Mouse (Mus musculus) heart, embryonic 15.5 days (tissue): ENCODE measurements around the gene Grip1. TPM values are rescaled to one million over a fixed set of nuclear protein-coding genes. Genes with fewer than 3 reads are reported as not detected.

ENCODE experiments used
- ATAC-seq: fragments of 200-750 bp; cut with Nextera tagmentation; replicated peaks from 2 replicates; pipeline ENCODE4 v1.8.0; 2017; ENCODE audit warnings: low read depth, moderate TSS enrichment; ENCODE audit not compliant: insufficient number of reproducible peaks, insufficient read depth, low FRiP score
- H3K27ac ChIP-seq: fragments of 300-500 bp; sonication (generic); 2 replicates; pipeline ENCODE4 v1.5.1; 2015; ENCODE audit warnings: mild to moderate bottlenecking, inconsistent platforms
- H3K27me3 ChIP-seq: fragments of 300-500 bp; sonication (generic); 2 replicates; pipeline ENCODE4 v1.6.1; 2015; ENCODE audit warnings: inconsistent platforms
- H3K36me3 ChIP-seq: fragments of 300-500 bp; sonication (generic); 2 replicates; pipeline ENCODE4 v1.6.1; 2015; ENCODE audit warnings: mild to moderate bottlenecking, inconsistent platforms
- H3K4me1 ChIP-seq: fragments of 300-500 bp; sonication (generic); replicated peaks from 2 replicates; pipeline ENCODE4 v1.6.1; 2015; ENCODE audit warnings: inconsistent platforms
- H3K4me2 ChIP-seq: fragments of 300-500 bp; sonication (generic); 2 replicates; pipeline ENCODE4 v1.6.1; 2015; ENCODE audit warnings: inconsistent platforms, mild to moderate bottlenecking, moderate library complexity
- H3K4me3 ChIP-seq: fragments of 300-500 bp; sonication (generic); 2 replicates; pipeline ENCODE4 v1.5.1; 2015; ENCODE audit warnings: mild to moderate bottlenecking, inconsistent platforms
- H3K9ac ChIP-seq: fragments of 300-500 bp; sonication (generic); 2 replicates; pipeline ENCODE4 v1.6.1; 2015; ENCODE audit warnings: mild to moderate bottlenecking, inconsistent platforms
- H3K9me3 ChIP-seq: fragments of 300-500 bp; sonication (generic); replicated peaks from 2 replicates; pipeline ENCODE4 v1.6.1; 2016; ENCODE audit warnings: inconsistent platforms
- WGBS: fragments of 180-500 bp; shearing (Covaris S2); methylation state at CpG from one replicate; pipeline ENCODE4 v1.1.7; 2015; ENCODE audit warnings: mixed read lengths; 5-methylcytosine and 5-hydroxymethylcytosine counted together
- polyA plus RNA-seq: library from polyadenylated mRNA; unstranded; fragments of >200 nt; fragmentation: Nextera tagmentation; extraction: Ambion mirVana; gene quantifications from 2 replicates; pipeline ENCODE4 v1.2.1, GENCODE M21; 2015

Gene Grip1
- polyA plus RNA-seq, 1 experiment from 2014 or later, result 1.5 TPM

GRCm38 (mm10) chr10:119902754-119903153 lies 449.1 kb downstream of the Grip1 start:
- ATAC-seq, result no peak
- no peak overlapping the region for H3K4me3 ChIP-seq
- H3K4me1 ChIP-seq, result no peaks in the 10 kb centered on the region; the same call in 1 of the 2 replicates
- H3K27ac ChIP-seq, result no peak overlapping the region
- H3K27me3 ChIP-seq, result no peaks in the 10 kb centered on the region
- no peaks in the 10 kb centered on the region for H3K9me3 ChIP-seq
- H3K4me2 ChIP-seq, result no peak overlapping the region
- no peak overlapping the region for H3K9ac ChIP-seq
- WGBS, result 49% methylated on average over 4 of the region's 4 CpGs
- H3K36me3 ChIP-seq, result no peaks in the 10 kb centered on the region

- H3K9me3 ChIP-seq, result no peaks in the 10 kb centered on the region
- no peak overlapping the region for H3K4me3 ChIP-seq
- WGBS, result 30% methylated on average over 7 of the region's 7 CpGs
- no peak overlapping the region for H3K9ac ChIP-seq
- no peaks in the 10 kb centered on the region for H3K27me3 ChIP-seq
- no peaks in the 10 kb centered on the region for H3K36me3 ChIP-seq
- 0 out of 2 replicates have a peak, but pooled peaks have one; percentile 58 for ATAC-seq
- H3K27ac ChIP-seq, result no peak overlapping the region
- no peak overlapping the region for H3K4me2 ChIP-seq
- no peaks in the 10 kb centered on the region; the same call in 1 of the 2 replicates for H3K4me1 ChIP-seq
These were observed 453.2 kb downstream of the Grip1 start for GRCm38 (mm10) chr10:119906869-119907268.

GRCm38 (mm10) chr10:119917995-119918394 lies 464.4 kb downstream of the Grip1 start:
- Histone ChIP-seq H3K9ac (no peak overlapping the region), H3K27me3 (no peaks in the 10 kb centered on the region), H3K4me2 (no peak overlapping the region), H3K4me3 (no peak overlapping the region), H3K4me1 (no peaks in the 10 kb centered on the region), H3K36me3 (no peaks in the 10 kb centered on the region), H3K9me3 (no peaks in the 10 kb centered on the region), H3K27ac (no peak overlapping the region)
- ATAC-seq, result no peak
- 81% methylated on average over 9 of the region's 9 CpGs for WGBS

- Histone ChIP-seq H3K27me3 (no peaks in the 10 kb centered on the region), H3K9ac (no peak overlapping the region), H3K36me3 (no peaks in the 10 kb centered on the region), H3K4me1 (no peaks in the 10 kb centered on the region), H3K4me2 (no peak overlapping the region), H3K9me3 (no peaks in the 10 kb centered on the region), H3K27ac (no peak overlapping the region), H3K4me3 (no peak overlapping the region)
- no peak for ATAC-seq
- 82% methylated on average over 5 of the region's 5 CpGs for WGBS
These were observed 474.3 kb downstream of the Grip1 start for GRCm38 (mm10) chr10:119927963-119928362.

- 84% methylated on average over 2 of the region's 2 CpGs for WGBS
- no peaks in the 10 kb centered on the region for H3K27me3 ChIP-seq
- ATAC-seq, result no peak
These were observed 475.3 kb downstream of the Grip1 start for GRCm38 (mm10) chr10:119928921-119929320.

GRCm38 (mm10) chr10:119932794-119933193 lies 479.2 kb downstream of the Grip1 start:
- H3K4me1 ChIP-seq, result no peaks in the 10 kb centered on the region
- no peak for ATAC-seq
- H3K9ac ChIP-seq, result no peak overlapping the region
- no peak overlapping the region for H3K27ac ChIP-seq
- H3K4me3 ChIP-seq, result no peak overlapping the region
- no peaks in the 10 kb centered on the region for H3K9me3 ChIP-seq
- H3K27me3 ChIP-seq, result no peaks in the 10 kb centered on the region
- no peak overlapping the region for H3K4me2 ChIP-seq
- WGBS, result 58% methylated on average over 4 of the region's 4 CpGs
- no peaks in the 10 kb centered on the region for H3K36me3 ChIP-seq

More at GRCm38 (mm10) chr10:119928921-119929320, 475.3 kb downstream of the Grip1 start:
- no peak overlapping the region for H3K4me2 ChIP-seq
- H3K9me3 ChIP-seq, result no peaks in the 10 kb centered on the region
- no peaks in the 10 kb centered on the region for H3K36me3 ChIP-seq
- H3K4me3 ChIP-seq, result no peak overlapping the region
- H3K4me1 ChIP-seq, result no peaks in the 10 kb centered on the region
- H3K9ac ChIP-seq, result no peak overlapping the region
- no peak overlapping the region for H3K27ac ChIP-seq

- Histone ChIP-seq H3K4me3 (no peak overlapping the region), H3K9me3 (no peaks in the 10 kb centered on the region), H3K9ac (no peak overlapping the region), H3K27ac (no peak overlapping the region), H3K4me2 (no peak overlapping the region), H3K36me3 (no peaks in the 10 kb centered on the region), H3K4me1 (no peaks in the 10 kb centered on the region), H3K27me3 (no peaks in the 10 kb centered on the region)
- no peak for ATAC-seq
- WGBS, result 92% methylated on average over 5 of the region's 5 CpGs
These were observed 479.7 kb downstream of the Grip1 start for GRCm38 (mm10) chr10:119933362-119933761.

- WGBS, result 68% methylated on average over 6 of the region's 6 CpGs
- H3K36me3 ChIP-seq, result no peaks in the 10 kb centered on the region
These were observed 481.6 kb downstream of the Grip1 start for GRCm38 (mm10) chr10:119935231-119935630.

GRCm38 (mm10) chr10:119937481-119937880 lies 483.9 kb downstream of the Grip1 start:
- H3K4me2 ChIP-seq, result no peak overlapping the region
- 71% methylated on average over 16 of the region's 16 CpGs for WGBS
- no peak overlapping the region for H3K4me3 ChIP-seq
- H3K27ac ChIP-seq, result no peak overlapping the region
- no peaks in the 10 kb centered on the region for H3K36me3 ChIP-seq
- no peaks in the 10 kb centered on the region for H3K4me1 ChIP-seq
- ATAC-seq, result no peak
- H3K27me3 ChIP-seq, result no peaks in the 10 kb centered on the region
- no peaks in the 10 kb centered on the region for H3K9me3 ChIP-seq
- no peak overlapping the region for H3K9ac ChIP-seq

More at GRCm38 (mm10) chr10:119935231-119935630, 481.6 kb downstream of the Grip1 start:
- Histone ChIP-seq H3K9me3 (no peaks in the 10 kb centered on the region), H3K4me1 (no peaks in the 10 kb centered on the region), H3K9ac (no peak overlapping the region), H3K27me3 (no peaks in the 10 kb centered on the region), H3K4me3 (no peak overlapping the region), H3K4me2 (no peak overlapping the region), H3K27ac (no peak overlapping the region)
- ATAC-seq, result no peak

GRCm38 (mm10) chr10:119943906-119944305 lies 490.3 kb downstream of the Grip1 start:
- no peak for ATAC-seq
- no peak overlapping the region for H3K4me2 ChIP-seq
- 68% methylated on average over 8 of the region's 8 CpGs for WGBS

GRCm38 (mm10) chr10:119951460-119951859 lies 497.8 kb downstream of the Grip1 start:
- no peak overlapping the region for H3K27ac ChIP-seq
- no peak overlapping the region for H3K9ac ChIP-seq
- no peak overlapping the region for H3K4me3 ChIP-seq
- H3K27me3 ChIP-seq, result no peaks in the 10 kb centered on the region
- H3K9me3 ChIP-seq, result no peaks in the 10 kb centered on the region
- no peak for ATAC-seq
- no peak overlapping the region for H3K4me2 ChIP-seq
- WGBS, result 71% methylated on average over 6 of the region's 6 CpGs
- no peaks in the 10 kb centered on the region for H3K4me1 ChIP-seq
- H3K36me3 ChIP-seq, result no peaks in the 10 kb centered on the region

More at GRCm38 (mm10) chr10:119943906-119944305, 490.3 kb downstream of the Grip1 start:
- Histone ChIP-seq H3K27ac (no peak overlapping the region), H3K27me3 (no peaks in the 10 kb centered on the region), H3K4me1 (no peaks in the 10 kb centered on the region), H3K4me3 (no peak overlapping the region), H3K9me3 (no peaks in the 10 kb centered on the region), H3K36me3 (no peaks in the 10 kb centered on the region), H3K9ac (no peak overlapping the region)

GRCm38 (mm10) chr10:119957260-119957955 lies 503.8 kb downstream of the Grip1 start:
- Histone ChIP-seq H3K27ac (no peak overlapping the region), H3K9ac (no peak overlapping the region), H3K4me1 (peaks cover 8% of the 10 kb centered on the region; the same call in 1 of the 2 replicates), H3K36me3 (no peaks in the 10 kb centered on the region), H3K9me3 (no peaks in the 10 kb centered on the region), H3K27me3 (no peaks in the 10 kb centered on the region), H3K4me2 (no peak overlapping the region), H3K4me3 (no peak overlapping the region)
- ATAC-seq, result no peak
- WGBS, result 72% methylated on average over 17 of the region's 17 CpGs
